Mouse (Mus musculus) midbrain, embryonic 14.5 days (tissue): Measurements from ENCODE around the gene Zfp768. TPM values are rescaled to one million over a fixed set of nuclear protein-coding genes. Genes with fewer than 3 reads are reported as not detected.
A peak's percentile ranks its signal among the peaks of the same experiment; 100 is the strongest.
"Not testable (repeated sequence)": the region's sequence is repeated elsewhere in the genome, so short reads cannot be mapped to it uniquely, and the experiment has no call there.

Experiments used
- ATAC-seq: fragments of 200-750 bp; cut with Nextera tagmentation; 2 replicates; pipeline ENCODE4 v1.8.0; 2017; ENCODE audit warnings: moderate number of reproducible peaks, moderate library complexity; ENCODE audit not compliant: low FRiP score, low TSS enrichment
- DNase-seq: peaks from one replicate; pipeline ENCODE4 v3.0.0-alpha.2; 2015
- H3K27ac ChIP-seq: fragments of 300-500 bp; sonication (generic); replicated peaks from 2 replicates; pipeline ENCODE4 v1.5.1; 2014; ENCODE audit warnings: mild to moderate bottlenecking, low read depth, low read length, moderate library complexity
- H3K27me3 ChIP-seq: fragments of 300-500 bp; sonication (generic); 2 replicates; pipeline ENCODE4 v1.6.1; 2014; ENCODE audit warnings: low read length, control low read depth, mixed read lengths; ENCODE audit not compliant: control insufficient read depth, insufficient read depth
- H3K36me3 ChIP-seq: fragments of 300-500 bp; sonication (generic); 2 replicates; pipeline ENCODE4 v1.6.1; 2014; ENCODE audit warnings: low read length, control low read depth; ENCODE audit not compliant: control insufficient read depth, insufficient read depth
- H3K4me1 ChIP-seq: fragments of 300-500 bp; sonication (generic); 2 replicates; pipeline ENCODE4 v1.6.1; 2014; ENCODE audit warnings: mild to moderate bottlenecking, antibody characterized with exemption, low read length, control low read depth; ENCODE audit not compliant: control insufficient read depth, insufficient read depth
- H3K4me2 ChIP-seq: fragments of 300-500 bp; sonication (generic); 2 replicates; pipeline ENCODE4 v1.6.1; 2014; ENCODE audit warnings: mild to moderate bottlenecking, low read length, moderate library complexity
- H3K4me3 ChIP-seq: fragments of 300-500 bp; sonication (generic); replicated peaks from 2 replicates; pipeline ENCODE4 v1.5.1; 2014; ENCODE audit warnings: low read depth, low read length
- H3K9ac ChIP-seq: fragments of 300-500 bp; sonication (generic); replicated peaks from 2 replicates; pipeline ENCODE4 v1.6.1; 2014; ENCODE audit warnings: mild to moderate bottlenecking, low read length, moderate library complexity
- H3K9me3 ChIP-seq: fragments of 300-500 bp; sonication (generic); 2 replicates; pipeline ENCODE4 v1.6.1; 2016; ENCODE audit warnings: low read length, control low read depth, mixed read lengths; ENCODE audit not compliant: control insufficient read depth
- WGBS: fragments of 180-500 bp; shearing (Covaris S2); extraction: QIAGEN DNeasy Blood & Tissue Kit; methylation state at CpG from one replicate; pipeline ENCODE4 v1.1.7; 2014; 5-methylcytosine and 5-hydroxymethylcytosine counted together
- polyA plus RNA-seq: library from polyadenylated mRNA; unstranded; fragments of >200 nt; fragmentation: Nextera tagmentation; extraction: Ambion mirVana; gene quantifications from 2 replicates; pipeline ENCODE4 v1.2.1, GENCODE M21; 2014

Zfp768 gene
- polyA plus RNA-seq, 1 experiment from 2014 or later: 5.1 TPM

DNA sequence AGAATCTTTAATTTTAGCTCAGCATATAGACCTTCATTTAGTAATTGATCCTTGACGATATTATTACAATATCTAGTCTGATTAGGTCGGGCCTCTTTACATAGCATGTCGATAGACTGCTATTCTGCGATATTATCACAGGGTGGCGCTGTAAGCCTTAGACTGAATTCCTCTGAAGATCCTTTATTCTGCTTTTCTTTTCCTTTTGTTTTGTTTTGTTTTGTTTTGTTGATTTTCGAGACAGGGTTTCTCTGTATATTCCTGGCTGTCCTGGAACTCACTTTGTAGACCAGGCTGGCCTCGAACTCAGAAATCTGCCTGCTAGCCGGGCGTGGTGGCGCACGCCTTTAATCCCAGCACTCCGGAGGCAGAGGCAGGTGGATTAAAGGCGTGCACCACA is 17.0 kb upstream of the Zfp768 start:
- peak overlapping the region; percentile 17; the same call in 1 of the 2 replicates for H3K4me2 ChIP-seq
- H3K9ac ChIP-seq, ATAC-seq, H3K4me3 ChIP-seq, H3K36me3 ChIP-seq, H3K4me1 ChIP-seq, H3K27me3 ChIP-seq, H3K9me3 ChIP-seq, H3K27ac ChIP-seq: not testable (repeated sequence)
- 15% methylated on average over 13 of the region's 13 CpGs for WGBS
- peak; percentile 83 for DNase-seq

DNA sequence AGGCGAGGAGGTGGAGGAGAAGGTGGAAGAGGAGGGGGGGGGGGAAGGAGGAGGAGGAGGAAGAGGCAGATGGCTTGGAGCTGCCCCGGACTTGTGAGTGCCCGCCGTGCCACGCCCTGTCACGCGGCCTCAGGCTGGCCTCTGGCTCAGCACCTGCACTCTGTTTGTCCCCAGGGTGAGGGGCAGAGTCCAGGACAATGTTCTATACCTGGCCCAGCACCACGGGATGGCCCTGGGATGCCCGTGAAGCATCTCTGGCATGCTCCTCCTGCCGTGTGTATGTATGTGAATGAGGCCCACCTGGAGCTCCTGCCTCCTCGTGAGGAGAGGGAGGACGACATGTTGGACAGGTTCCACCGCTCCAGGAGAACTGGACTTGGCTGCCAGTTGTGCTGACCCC is 16.1 kb upstream of the Zfp768 start:
- Histone ChIP-seq H3K4me3 (no peak overlapping the region), H3K9ac (no peak overlapping the region), H3K9me3 (no peaks in the 10 kb centered on the region), H3K27ac (no peak overlapping the region), H3K27me3 (no peaks in the 10 kb centered on the region; the same call in 1 of the 2 replicates), H3K4me2 (no peak overlapping the region), H3K36me3 (no peaks in the 10 kb centered on the region), H3K4me1 (peaks cover 10% of the 10 kb centered on the region; the same call in 1 of the 2 replicates)
- 49% methylated on average over 13 of the region's 13 CpGs for WGBS
- no peak for DNase-seq
- ATAC-seq: no peak

- no peak overlapping the region for H3K4me3 ChIP-seq
- no peaks in the 10 kb centered on the region; the same call in 1 of the 2 replicates for H3K27me3 ChIP-seq
- peaks cover 10% of the 10 kb centered on the region; the same call in 1 of the 2 replicates for H3K4me1 ChIP-seq
- H3K27ac ChIP-seq: no peak overlapping the region
- no peaks in the 10 kb centered on the region for H3K36me3 ChIP-seq
- H3K9me3 ChIP-seq: no peaks in the 10 kb centered on the region
- no peak for ATAC-seq
- 85% methylated on average over 4 of the region's 4 CpGs for WGBS
- no peak for DNase-seq
- H3K9ac ChIP-seq: no peak overlapping the region
- H3K4me2 ChIP-seq: no peak overlapping the region
Observed at GRCm38 (mm10) chr7:127360265-127360664, 14.9 kb upstream of the Zfp768 start.

DNA sequence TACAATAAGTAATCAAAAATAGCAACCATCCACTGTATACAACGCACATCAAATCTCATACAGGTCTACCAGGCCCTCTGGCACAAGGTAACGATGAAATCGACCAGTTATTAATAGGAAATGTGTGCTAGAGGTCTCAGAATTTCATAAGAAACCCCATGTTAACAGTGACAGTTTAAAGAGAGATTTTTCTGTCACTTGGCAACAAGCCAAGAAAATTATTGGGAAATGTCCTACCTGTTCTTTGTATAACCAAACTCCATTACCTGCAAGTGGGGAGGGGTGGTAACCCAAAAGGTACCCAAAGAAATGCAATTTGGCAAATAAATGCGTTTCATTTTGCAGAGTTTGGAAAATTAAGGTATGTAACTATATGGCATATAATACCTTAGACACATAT is 13.1 kb upstream of the Zfp768 start:
- no peak overlapping the region for H3K27ac ChIP-seq
- ATAC-seq (no peak), DNase-seq (no peak)
- H3K36me3 ChIP-seq: no peaks in the 10 kb centered on the region
- H3K4me3 ChIP-seq: no peak overlapping the region
- no peaks in the 10 kb centered on the region for H3K9me3 ChIP-seq
- H3K4me2 ChIP-seq: no peak overlapping the region
- 73% methylated on average over 4 of the region's 4 CpGs for WGBS
- H3K27me3 ChIP-seq: no peaks in the 10 kb centered on the region; the same call in 1 of the 2 replicates
- H3K4me1 ChIP-seq: peaks cover 4% of the 10 kb centered on the region; the same call in 1 of the 2 replicates
- H3K9ac ChIP-seq: no peak overlapping the region

DNA sequence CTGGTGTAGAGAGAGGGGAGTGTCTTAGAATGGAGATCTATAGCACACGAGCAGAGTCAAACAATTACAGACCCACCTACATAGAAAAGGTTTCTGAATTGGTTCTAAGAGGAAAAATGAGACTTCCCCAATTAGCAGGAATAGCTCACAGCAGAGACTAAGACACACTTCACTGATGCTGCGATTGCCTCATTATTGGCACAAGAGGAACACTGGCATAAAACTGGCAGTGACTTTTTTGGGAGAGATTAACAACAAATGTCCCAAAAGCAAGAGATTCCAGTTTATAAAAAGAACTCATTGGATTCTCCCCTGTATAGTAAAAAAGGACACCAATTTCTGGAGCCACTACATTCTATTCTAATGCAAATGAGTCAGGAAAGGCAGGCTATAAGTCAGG is 12.5 kb upstream of the Zfp768 start:
- DNase-seq (no peak), ATAC-seq (no peak)
- Histone ChIP-seq H3K9ac (no peak overlapping the region), H3K4me3 (no peak overlapping the region), H3K9me3 (no peaks in the 10 kb centered on the region), H3K36me3 (no peaks in the 10 kb centered on the region), H3K27me3 (no peaks in the 10 kb centered on the region; the same call in 1 of the 2 replicates), H3K27ac (no peak overlapping the region), H3K4me2 (no peak overlapping the region), H3K4me1 (no peaks in the 10 kb centered on the region)
- 72% methylated on average over 2 of the region's 2 CpGs for WGBS

- H3K36me3 ChIP-seq: no peaks in the 10 kb centered on the region
- ATAC-seq: no peak
- no peaks in the 10 kb centered on the region; the same call in 1 of the 2 replicates for H3K27me3 ChIP-seq
- no peak overlapping the region for H3K27ac ChIP-seq
- 63% methylated on average over 3 of the region's 3 CpGs for WGBS
- no peak overlapping the region for H3K4me3 ChIP-seq
- H3K4me2 ChIP-seq: no peak overlapping the region
- H3K9ac ChIP-seq: no peak overlapping the region
- DNase-seq: no peak
- H3K9me3 ChIP-seq: no peaks in the 10 kb centered on the region
- no peaks in the 10 kb centered on the region for H3K4me1 ChIP-seq
Observed at GRCm38 (mm10) chr7:127355796-127356195, 10.4 kb upstream of the Zfp768 start.

DNA sequence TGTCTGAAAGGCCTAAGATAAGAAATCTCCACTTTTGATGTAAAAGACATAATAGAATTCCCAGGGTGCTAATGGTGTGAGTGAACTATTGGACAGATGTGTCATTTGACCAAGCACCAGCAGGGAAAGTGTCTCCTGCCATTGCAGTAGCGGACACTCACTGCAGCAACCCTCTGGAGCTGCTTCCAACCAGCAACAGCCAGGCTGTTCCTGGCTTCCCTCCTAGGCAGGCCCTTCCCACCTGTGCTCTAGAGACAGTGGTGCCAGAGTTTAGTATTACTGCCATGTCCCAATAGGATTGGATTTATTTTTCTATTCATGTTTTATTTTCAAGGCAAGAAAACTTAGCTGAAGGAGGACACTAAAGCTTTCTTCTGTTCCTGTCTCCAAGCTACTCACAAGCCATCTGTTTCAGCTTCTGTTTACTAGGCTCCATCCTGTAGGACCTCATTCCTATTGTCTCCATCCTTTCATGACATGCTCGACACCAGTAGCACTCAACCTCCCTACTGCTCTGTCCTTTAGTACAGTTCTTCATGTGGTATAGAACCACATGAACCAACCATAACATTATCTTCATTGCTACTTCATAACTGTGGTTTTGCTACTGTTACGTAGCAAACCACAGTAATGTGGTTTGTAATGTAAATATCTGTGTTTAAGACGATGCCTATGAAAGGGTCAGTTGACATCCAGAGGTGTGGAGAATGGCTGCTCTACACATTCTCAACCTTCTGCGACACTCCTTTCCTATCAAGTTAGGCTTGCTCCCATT is 6.0 kb upstream of the Zfp768 start:
- Histone ChIP-seq H3K4me3 (no peak overlapping the region), H3K9me3 (no peaks in the 10 kb centered on the region), H3K36me3 (no peaks in the 10 kb centered on the region), H3K9ac (no peak overlapping the region), H3K27ac (no peak overlapping the region), H3K4me1 (peaks cover 4% of the 10 kb centered on the region; the same call in 1 of the 2 replicates), H3K27me3 (no peaks in the 10 kb centered on the region), H3K4me2 (no peak overlapping the region)
- 91% methylated on average over 5 of the region's 5 CpGs for WGBS
- ATAC-seq (no peak), DNase-seq (no peak)

DNA sequence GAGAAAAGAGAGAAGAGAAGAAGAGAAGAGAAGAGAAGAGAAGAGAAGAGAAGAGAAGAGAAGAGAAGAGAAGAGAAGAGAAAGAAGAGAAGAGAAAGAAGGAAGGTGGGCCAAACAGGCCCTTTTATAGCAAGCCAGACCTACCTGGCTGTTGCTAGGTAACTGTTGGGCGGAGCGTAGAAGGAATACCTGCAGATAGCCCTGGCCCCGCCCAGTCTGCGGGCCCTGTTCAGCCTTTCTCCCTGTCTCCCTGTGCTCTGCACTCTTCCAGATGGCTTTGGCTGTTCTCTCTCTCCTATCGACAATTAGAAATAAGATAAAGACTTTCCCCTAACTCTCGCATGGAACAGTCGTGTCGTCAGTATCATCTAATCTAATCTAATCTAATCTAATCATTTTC is 1.3 kb upstream of the Zfp768 start:
- Histone ChIP-seq H3K9me3 (no peaks in the 10 kb centered on the region), H3K4me1 (peaks cover 14% of the 10 kb centered on the region), H3K9ac (no peak overlapping the region), H3K27me3 (no peaks in the 10 kb centered on the region), H3K4me2 (peak overlapping the region; percentile 90), H3K27ac (no peak overlapping the region), H3K4me3 (no peak overlapping the region), H3K36me3 (peaks cover 21% of the 10 kb centered on the region)
- DNase-seq (no peak), ATAC-seq (no peak)
- WGBS: 9% methylated on average over 8 of the region's 8 CpGs

DNA sequence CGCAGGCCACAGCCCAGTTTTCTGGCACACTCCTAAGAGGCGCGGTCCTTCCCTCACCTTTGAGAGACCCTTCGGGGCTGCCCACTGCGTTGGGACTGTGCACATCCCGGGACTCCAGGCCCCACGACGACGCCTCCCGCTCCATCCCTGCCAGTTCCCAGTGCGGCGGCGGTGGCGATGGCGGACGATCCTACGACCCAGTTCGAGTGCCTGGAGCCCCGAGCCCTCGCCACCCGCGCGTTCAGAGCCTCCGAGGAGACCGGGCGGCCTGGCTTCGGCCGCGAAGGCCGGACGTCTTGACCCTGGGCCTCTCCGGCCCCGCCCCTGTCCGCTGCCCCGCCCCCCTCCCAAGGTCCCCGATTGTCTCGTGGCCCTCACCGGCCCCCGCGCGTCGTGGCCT is 297 bp downstream of the Zfp768 start:
- ATAC-seq: 0 out of 2 replicates have a peak, but pooled peaks have one; percentile 2
- Histone ChIP-seq H3K27ac (peak overlapping the region; percentile 94), H3K27me3 (no peaks in the 10 kb centered on the region), H3K9me3 (no peaks in the 10 kb centered on the region), H3K4me1 (peaks cover 14% of the 10 kb centered on the region), H3K4me2 (peak overlapping the region; percentile 90), H3K4me3 (peak overlapping the region; percentile 93), H3K36me3 (peaks cover 24% of the 10 kb centered on the region), H3K9ac (peak overlapping the region; percentile 90)
- no peak for DNase-seq
- WGBS: 0% methylated on average over 42 of the region's 42 CpGs
